Mouse (Mus musculus): Measurements from ENCODE around the gene Med13l.

DNA sequence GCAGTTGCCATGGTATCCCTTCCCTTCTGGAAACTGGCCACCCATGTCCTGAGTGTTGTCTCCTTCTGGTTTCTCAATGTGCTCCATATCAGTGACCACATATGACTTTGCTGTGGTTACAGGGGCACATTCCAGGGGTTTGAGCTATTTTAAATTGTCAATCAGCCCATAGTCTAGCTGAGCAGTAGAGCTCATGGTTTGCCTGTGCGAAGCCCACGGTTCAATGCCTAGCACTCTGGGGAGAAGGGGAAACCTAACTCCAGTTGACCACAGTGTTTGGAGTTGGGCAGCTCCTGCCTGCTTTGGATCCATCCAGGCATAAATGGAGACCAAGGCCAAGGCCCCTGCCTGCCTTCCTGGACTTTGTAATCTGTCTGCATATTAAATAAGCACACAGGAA lies 182.6 kb downstream of the Med13l start:
- no peak for TF ChIP-seq GATA1 (IDR thresholded peaks at IDR 0.05; ENCODE audit: low read length)
- TF ChIP-seq TAL1 (IDR thresholded peaks at IDR 0.05; ENCODE audit: low read length): no peak

All from erythroblast, embryonic 14.5 days (primary cell).